Mouse (Mus musculus): ENCODE data around the gene Csad. TPM values are rescaled to one million over a fixed set of nuclear protein-coding genes. Genes with fewer than 3 reads are reported as not detected.

Csad gene
- 310 and 374 TPM in 2 replicates for polyA plus RNA-seq (2012; rRNA removed; ENCODE audit: low replicate concordance)

GRCm38 (mm10) chr15:102204674-102205505 is at the start of gene Csad:
Gene Csad, minus strand, starts transcription at chr15:102204724.

DNA sequence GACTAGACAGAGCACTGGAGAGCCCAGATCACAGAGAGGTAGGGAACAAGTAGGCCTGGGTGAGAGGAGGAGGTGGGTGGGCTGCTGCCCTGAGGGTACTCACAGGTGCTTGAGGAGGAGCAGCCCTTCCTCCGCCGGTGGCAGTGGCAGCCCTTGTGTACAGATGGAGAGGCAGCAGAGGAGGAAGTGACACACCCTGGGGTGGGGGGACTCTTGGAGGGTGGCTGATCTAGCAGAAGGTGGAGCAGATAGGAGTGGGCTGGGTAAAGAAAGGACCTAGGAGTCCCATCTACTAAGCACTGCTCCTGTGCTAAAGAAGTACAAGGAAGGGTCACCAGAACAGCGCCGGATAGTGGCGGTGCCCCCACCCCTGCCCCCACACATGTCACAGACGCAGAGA is 27.2 kb upstream of the Csad start, which contains the start of gene Itgb7:
Itgb7 (minus strand) TSS at position 197 of the 400 bp plus-strand sequence.

DNA sequence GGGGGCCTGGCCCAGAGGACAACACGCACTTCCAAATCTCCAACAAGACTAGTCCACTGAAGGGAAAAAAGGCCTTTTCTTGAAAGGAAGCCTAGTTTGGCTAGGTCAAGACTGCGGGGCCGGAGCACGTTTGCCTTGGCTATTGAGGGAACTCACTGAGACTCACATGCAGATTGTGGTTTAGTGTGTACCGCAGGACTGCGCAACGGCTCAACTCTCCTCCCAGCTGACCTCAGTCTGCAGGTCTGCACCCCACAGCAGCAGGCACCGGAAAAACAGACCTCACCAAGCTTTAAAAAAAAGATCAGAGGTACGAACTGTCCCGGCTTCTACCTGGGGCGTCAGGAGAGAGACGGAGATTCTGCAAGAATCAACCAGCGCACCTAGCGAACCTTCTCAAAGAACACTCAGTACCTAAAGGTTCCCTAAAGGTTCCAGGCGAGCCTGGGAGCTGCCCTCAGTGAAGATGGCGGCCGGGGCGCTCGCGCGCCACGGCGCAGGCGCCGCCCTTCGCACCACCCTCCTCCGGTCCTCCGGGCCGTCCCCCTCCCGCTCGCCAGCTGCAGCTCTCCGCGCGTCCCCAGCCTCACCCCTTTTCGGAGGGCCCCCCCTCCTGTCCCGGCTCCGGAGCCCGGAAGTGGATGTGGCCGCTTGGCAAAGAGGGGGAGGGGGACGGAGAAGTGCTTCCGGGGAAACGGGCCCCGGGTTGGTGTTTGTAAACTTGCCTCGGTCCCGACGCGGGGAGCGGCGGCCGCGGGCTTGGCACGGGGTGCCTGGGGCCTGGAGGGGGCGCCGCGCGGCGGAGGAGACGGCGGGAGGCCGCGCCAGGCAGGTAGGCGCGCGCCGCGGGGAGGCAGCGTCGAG is 1.3 kb downstream of the Csad start, which contains the start of gene Zfp740:
Zfp740 (plus strand) TSS at position 279 of the 864 bp plus-strand sequence.

GRCm38 (mm10) chr15:102150301-102151135 is 54.0 kb downstream of the Csad start, which contains the start of gene Soat2:
Gene Soat2, plus strand, starts transcription at chr15:102150526.

GRCm38 (mm10) chr15:102144274-102144711 is 60.2 kb downstream of the Csad start, which contains the start of gene Igfbp6:
Gene Igfbp6, plus strand, starts transcription at chr15:102144362.

GRCm38 (mm10) chr15:102136129-102136758 is 68.3 kb downstream of the Csad start, which contains the start of gene Spryd3:
Gene Spryd3, minus strand, starts transcription at chr15:102136234.

Other genes starting within 250 kb of the Csad start
- gene Krt8, start 200.2 kb downstream of the Csad start, polyA plus RNA-seq (2012; rRNA removed; ENCODE audit: low replicate concordance) = 190 and 281 TPM in 2 replicates
- gene Krt18, start 176.5 kb downstream of the Csad start, polyA plus RNA-seq (2012; rRNA removed; ENCODE audit: low replicate concordance) = 200 and 262 TPM in 2 replicates
- gene Eif4b, start 131.0 kb downstream of the Csad start, polyA plus RNA-seq (2012; rRNA removed; ENCODE audit: low replicate concordance) = 45.8 and 64.3 TPM in 2 replicates
- 109 and 137 TPM in 2 replicates for gene Tns2, start 104.3 kb downstream of the Csad start, polyA plus RNA-seq (2012; rRNA removed; ENCODE audit: low replicate concordance)
- gene Spryd3, start 68.5 kb downstream of the Csad start, polyA plus RNA-seq (2012; rRNA removed; ENCODE audit: low replicate concordance) = 34.5 and 35.3 TPM in 2 replicates
- gene Igfbp6, start 60.4 kb downstream of the Csad start, polyA plus RNA-seq (2012; rRNA removed; ENCODE audit: low replicate concordance) = 247 and 395 TPM in 2 replicates
- 0.95 and 1.1 TPM in 2 replicates for gene Soat2, start 54.2 kb downstream of the Csad start, polyA plus RNA-seq (2012; rRNA removed; ENCODE audit: low replicate concordance)
- 24.1 and 33.0 TPM in 2 replicates for gene Zfp740, start 1.5 kb downstream of the Csad start, polyA plus RNA-seq (2012; rRNA removed; ENCODE audit: low replicate concordance)
- gene Itgb7, start 27.2 kb upstream of the Csad start, polyA plus RNA-seq (2012; rRNA removed; ENCODE audit: low replicate concordance) = 54.5 and 78.5 TPM in 2 replicates
- 62.7 and 82.3 TPM in 2 replicates for gene Rarg, start 52.8 kb upstream of the Csad start, polyA plus RNA-seq (2012; rRNA removed; ENCODE audit: low replicate concordance)
- 0.20 and 0.32 TPM in 2 replicates for gene Gm9918, start 65.8 kb upstream of the Csad start, polyA plus RNA-seq (2012; rRNA removed; ENCODE audit: low replicate concordance)
- gene Mfsd5, start 74.7 kb upstream of the Csad start, polyA plus RNA-seq (2012; rRNA removed; ENCODE audit: low replicate concordance) = 117 and 134 TPM in 2 replicates
- gene Espl1, start 91.5 kb upstream of the Csad start, polyA plus RNA-seq (2012; rRNA removed; ENCODE audit: low replicate concordance) = 2.8 and 2.9 TPM in 2 replicates
- gene Pfdn5, start 121.4 kb upstream of the Csad start, polyA plus RNA-seq (2012; rRNA removed; ENCODE audit: low replicate concordance) = 50.1 and 98.8 TPM in 2 replicates
- 57.4 and 61.0 TPM in 2 replicates for gene Myg1, start 127.0 kb upstream of the Csad start, polyA plus RNA-seq (2012; rRNA removed; ENCODE audit: low replicate concordance)
- 47.2 and 52.8 TPM in 2 replicates for gene Aaas, start 146.0 kb upstream of the Csad start, polyA plus RNA-seq (2012; rRNA removed; ENCODE audit: low replicate concordance)
- gene Sp7, start 162.5 kb upstream of the Csad start, polyA plus RNA-seq (2012; rRNA removed; ENCODE audit: low replicate concordance) = 0.20 and 0.33 TPM in 2 replicates
- gene Sp1, start 201.4 kb upstream of the Csad start, polyA plus RNA-seq (2012; rRNA removed; ENCODE audit: low replicate concordance) = 19.4 and 25.9 TPM in 2 replicates
- 3.6 and 6.7 TPM in 2 replicates for gene Amhr2, start 240.6 kb upstream of the Csad start, polyA plus RNA-seq (2012; rRNA removed; ENCODE audit: low replicate concordance)